Mouse (Mus musculus) thymus, adult 18-20 months (tissue): ENCODE data around the gene Slc25a18.
"Not testable (repeated sequence)": the region's sequence is repeated elsewhere in the genome, so short reads cannot be mapped to it uniquely, and the experiment has no call there.

ENCODE experiments used
- DNase-seq, 2 experiments: peaks; one replicate each; pipeline ENCODE4 v3.0.0; 2022; ENCODE audit warnings: mixed read lengths in 2 of 2

Gene Slc25a18

GRCm38 (mm10) chr6:120798905-120799304 is 25.5 kb downstream of the Slc25a18 start:
- DNase-seq: no peak

- DNase-seq: no peak
These were observed 26.2 kb downstream of the Slc25a18 start for GRCm38 (mm10) chr6:120799581-120800041.

- DNase-seq: no peak
These were observed 33.8 kb downstream of the Slc25a18 start for GRCm38 (mm10) chr6:120806999-120807737.

- no peak for DNase-seq
These were observed 34.3 kb downstream of the Slc25a18 start for GRCm38 (mm10) chr6:120807738-120808081.

GRCm38 (mm10) chr6:120811999-120812398 is 38.6 kb downstream of the Slc25a18 start:
- DNase-seq: not testable (repeated sequence)

- no peak for DNase-seq
These were observed 45.9 kb downstream of the Slc25a18 start for GRCm38 (mm10) chr6:120819294-120819693.

- no peak for DNase-seq
These were observed 46.8 kb downstream of the Slc25a18 start for GRCm38 (mm10) chr6:120820144-120820543.

GRCm38 (mm10) chr6:120820941-120821340 is 47.6 kb downstream of the Slc25a18 start:
- no peak for DNase-seq

GRCm38 (mm10) chr6:120821715-120822114 is 48.3 kb downstream of the Slc25a18 start:
- DNase-seq: no peak

- peak; percentile 79 to 90 for DNase-seq
These were observed 49.0 kb downstream of the Slc25a18 start, which contains the start of gene Atp6v1e1 for GRCm38 (mm10) chr6:120822307-120822928. Atp6v1e1 (minus strand) TSS chr6:120822793.

- DNase-seq: peak in 1 of 2 experiments; percentile 11
These were observed 49.7 kb downstream of the Slc25a18 start for GRCm38 (mm10) chr6:120822937-120823614.

- DNase-seq: no peak
These were observed 56.7 kb downstream of the Slc25a18 start for GRCm38 (mm10) chr6:120830056-120830455.

GRCm38 (mm10) chr6:120830866-120831608 is 57.7 kb downstream of the Slc25a18 start:
- DNase-seq: no peak

GRCm38 (mm10) chr6:120832097-120832496 is 58.7 kb downstream of the Slc25a18 start:
- no peak for DNase-seq

- no peak for DNase-seq
These were observed 61.5 kb downstream of the Slc25a18 start for GRCm38 (mm10) chr6:120834766-120835321.

GRCm38 (mm10) chr6:120835474-120836374 is 62.3 kb downstream of the Slc25a18 start, which contains the start of gene Bcl2l13:
Bcl2l13 (plus strand) TSS chr6:120836212.
- peak; percentile 83 to 85 for DNase-seq

GRCm38 (mm10) chr6:120836389-120837151 is 63.2 kb downstream of the Slc25a18 start:
- no peak for DNase-seq

GRCm38 (mm10) chr6:120837152-120837530 is 63.8 kb downstream of the Slc25a18 start:
- DNase-seq: no peak

- DNase-seq: no peak
These were observed 66.9 kb downstream of the Slc25a18 start for GRCm38 (mm10) chr6:120840258-120840657.

- no peak for DNase-seq
These were observed 68.4 kb downstream of the Slc25a18 start for GRCm38 (mm10) chr6:120841754-120842153.
